Mouse (Mus musculus) brain, embryonic 14.5 days (tissue): ENCODE measurements around the gene Alx3.

Source experiments
- CTCF ChIP-seq: fragments of 200-500 bp; IDR thresholded peaks from 2 replicates; pipeline ENCODE4 v1.5.1; 2012; ENCODE audit warnings: inconsistent platforms, mild to moderate bottlenecking, moderate library complexity, borderline replicate concordance; ENCODE audit not compliant: insufficient read depth, insufficient read length; ENCODE audit errors: extremely low read depth
- POLR2A ChIP-seq: fragments of 200-500 bp; IDR thresholded peaks from 2 replicates; pipeline ENCODE4 v1.6.1; 2012; ENCODE audit warnings: mild to moderate bottlenecking, inconsistent platforms, borderline replicate concordance; ENCODE audit not compliant: poor library complexity, insufficient read depth, insufficient read length, severe bottlenecking; ENCODE audit errors: extremely low read depth

GRCm38 (mm10) chr3:107594662-107595263 lies at the start of gene Alx3:
- no peak for TF ChIP-seq CTCF
- TF ChIP-seq POLR2A, result no peak
